Mouse (Mus musculus): ENCODE results near the gene Rbfox3. TPM values are rescaled to one million over a fixed set of nuclear protein-coding genes. Genes with fewer than 3 reads are reported as not detected.
A peak's percentile ranks its signal among the peaks of the same experiment; 100 is the strongest.

Rbfox3 gene
- polyA plus RNA-seq, 1 experiment from 2014 or later, result 0.97 TPM

- Histone ChIP-seq H3K4me3 (ENCODE audit: low read depth, low read length) (no peak overlapping the region), H3K4me1 (ENCODE audit: insufficient read depth, low read depth, low read length) (no peaks in the 10 kb centered on the region), H3K27me3 (replicated peaks; ENCODE audit: insufficient read depth, low read length) (0 out of 2 replicates have a peak, but pooled peaks cover 5% of the 10 kb centered on the region), H3K9ac (replicated peaks; ENCODE audit: low read depth) (no peak overlapping the region), H3K9me3 (ENCODE audit: low read length) (no peaks in the 10 kb centered on the region), H3K27ac (ENCODE audit: low read length) (no peak overlapping the region), H3K4me2 (replicated peaks; ENCODE audit: low read depth, low read length) (no peak overlapping the region), H3K36me3 (ENCODE audit: insufficient read depth, low read length) (no peaks in the 10 kb centered on the region)
- peak; percentile 69 for DNase-seq (ENCODE audit: low spot score)
- TF ChIP-seq EP300 (IDR thresholded peaks at IDR 0.05) (no peak), CTCF (IDR thresholded peaks at IDR 0.05) (no peak)
- peak; percentile 70 for ATAC-seq
- WGBS, result 51% methylated on average over 4 of the region's 4 CpGs
These were observed 174.4 kb downstream of the Rbfox3 start for GRCm38 (mm10) chr11:118736993-118737392.

- H3K27ac ChIP-seq (ENCODE audit: low read length), result no peak overlapping the region
- WGBS, result 71% methylated on average over 5 of the region's 5 CpGs
- no peak overlapping the region for H3K4me3 ChIP-seq (ENCODE audit: low read depth, low read length)
- no peak overlapping the region for H3K4me2 ChIP-seq (replicated peaks; ENCODE audit: low read depth, low read length)
- H3K9me3 ChIP-seq (ENCODE audit: low read length), result no peaks in the 10 kb centered on the region
- TF ChIP-seq CTCF (IDR thresholded peaks at IDR 0.05) (no peak), EP300 (IDR thresholded peaks at IDR 0.05) (no peak)
- DNase-seq (ENCODE audit: low spot score) (no peak), ATAC-seq (no peak)
- H3K36me3 ChIP-seq (ENCODE audit: insufficient read depth, low read length), result no peaks in the 10 kb centered on the region
- H3K27me3 ChIP-seq (replicated peaks; ENCODE audit: insufficient read depth, low read length), result no peaks in the 10 kb centered on the region
- H3K9ac ChIP-seq (replicated peaks; ENCODE audit: low read depth), result no peak overlapping the region
- H3K4me1 ChIP-seq (ENCODE audit: insufficient read depth, low read depth, low read length), result no peaks in the 10 kb centered on the region; the same call in 1 of the 2 replicates
These were observed 179.7 kb downstream of the Rbfox3 start for GRCm38 (mm10) chr11:118731655-118732054.

- 20% methylated on average over 8 of the region's 8 CpGs for WGBS
- Histone ChIP-seq H3K36me3 (ENCODE audit: insufficient read depth, low read length) (no peaks in the 10 kb centered on the region), H3K27me3 (replicated peaks; ENCODE audit: insufficient read depth, low read length) (no peaks in the 10 kb centered on the region), H3K4me3 (ENCODE audit: low read depth, low read length) (no peak overlapping the region), H3K4me2 (replicated peaks; ENCODE audit: low read depth, low read length) (no peak overlapping the region), H3K4me1 (ENCODE audit: insufficient read depth, low read depth, low read length) (no peaks in the 10 kb centered on the region; the same call in 1 of the 2 replicates), H3K27ac (ENCODE audit: low read length) (peak overlapping the region; percentile 84), H3K9ac (replicated peaks; ENCODE audit: low read depth) (no peak overlapping the region), H3K9me3 (ENCODE audit: low read length) (no peaks in the 10 kb centered on the region)
- TF ChIP-seq CTCF (IDR thresholded peaks at IDR 0.05) (no peak), EP300 (IDR thresholded peaks at IDR 0.05) (peak; percentile 62)
- peak; percentile 93 for DNase-seq (ENCODE audit: low spot score)
- peak; percentile 91 for ATAC-seq
These were observed 182.0 kb downstream of the Rbfox3 start for GRCm38 (mm10) chr11:118729373-118729772.

DNA sequence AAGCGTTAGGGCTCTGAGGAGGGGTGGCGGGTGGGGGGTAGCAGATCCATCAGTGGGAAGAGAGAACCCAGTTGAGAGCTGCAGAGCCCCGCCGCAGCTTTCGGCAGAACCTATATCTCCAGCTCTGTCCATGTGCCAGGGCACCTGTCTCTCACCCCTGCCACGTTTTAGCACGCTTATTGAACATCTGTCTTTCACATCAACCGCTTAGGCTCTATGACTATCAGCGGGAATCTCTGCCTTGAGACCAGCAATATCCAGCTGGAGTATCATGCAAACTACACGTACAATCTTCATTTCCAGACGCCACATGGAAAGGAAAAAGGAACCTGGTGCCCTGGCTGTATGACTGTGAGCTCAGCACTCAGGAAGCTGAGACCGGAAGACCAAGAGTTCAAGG lies 182.6 kb downstream of the Rbfox3 start:
- Histone ChIP-seq H3K9me3 (ENCODE audit: low read length) (no peaks in the 10 kb centered on the region), H3K9ac (replicated peaks; ENCODE audit: low read depth) (no peak overlapping the region), H3K4me1 (ENCODE audit: insufficient read depth, low read depth, low read length) (no peaks in the 10 kb centered on the region; the same call in 1 of the 2 replicates), H3K4me3 (ENCODE audit: low read depth, low read length) (no peak overlapping the region), H3K36me3 (ENCODE audit: insufficient read depth, low read length) (no peaks in the 10 kb centered on the region), H3K4me2 (replicated peaks; ENCODE audit: low read depth, low read length) (no peak overlapping the region), H3K27me3 (replicated peaks; ENCODE audit: insufficient read depth, low read length) (no peaks in the 10 kb centered on the region), H3K27ac (ENCODE audit: low read length) (peak overlapping the region; percentile 84)
- 48% methylated on average over 12 of the region's 12 CpGs for WGBS
- peak; percentile 25 for DNase-seq (ENCODE audit: low spot score)
- TF ChIP-seq EP300 (IDR thresholded peaks at IDR 0.05) (no peak), CTCF (IDR thresholded peaks at IDR 0.05) (no peak)
- ATAC-seq, result no peak

DNA sequence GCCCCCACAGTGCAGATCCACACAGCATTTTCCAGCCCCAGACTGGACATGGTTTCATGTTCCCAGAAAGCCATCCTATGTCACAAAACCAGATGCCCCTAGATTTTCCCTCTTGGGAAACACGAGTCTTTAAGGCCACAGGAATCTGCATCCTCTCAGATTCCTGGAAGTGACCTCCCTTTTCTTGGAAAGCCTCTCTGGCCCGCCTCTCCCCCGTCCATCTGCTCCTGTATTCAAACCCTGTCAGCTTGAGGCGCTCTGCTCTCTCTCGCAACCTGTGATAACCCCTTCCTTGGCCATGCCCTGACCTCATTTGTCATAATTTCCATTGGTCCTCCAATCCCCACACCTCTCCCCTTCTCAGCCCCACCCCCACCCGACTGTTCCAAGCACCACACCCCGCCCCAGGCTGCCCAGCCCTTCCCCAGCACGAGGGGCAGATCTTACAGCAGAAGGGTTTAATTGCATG lies 183.3 kb downstream of the Rbfox3 start:
- Histone ChIP-seq H3K4me2 (replicated peaks; ENCODE audit: low read depth, low read length) (no peak overlapping the region), H3K9ac (replicated peaks; ENCODE audit: low read depth) (no peak overlapping the region), H3K27me3 (replicated peaks; ENCODE audit: insufficient read depth, low read length) (no peaks in the 10 kb centered on the region), H3K9me3 (ENCODE audit: low read length) (no peaks in the 10 kb centered on the region), H3K4me1 (ENCODE audit: insufficient read depth, low read depth, low read length) (no peaks in the 10 kb centered on the region; the same call in 1 of the 2 replicates), H3K4me3 (ENCODE audit: low read depth, low read length) (no peak overlapping the region), H3K27ac (ENCODE audit: low read length) (peak overlapping the region; percentile 86), H3K36me3 (ENCODE audit: insufficient read depth, low read length) (no peaks in the 10 kb centered on the region)
- WGBS, result 14% methylated on average over 8 of the region's 8 CpGs
- TF ChIP-seq EP300 (IDR thresholded peaks at IDR 0.05) (peak; percentile 91), CTCF (IDR thresholded peaks at IDR 0.05) (no peak)
- peak; percentile 66 for ATAC-seq
- DNase-seq (ENCODE audit: low spot score), result peak; percentile 90

DNA sequence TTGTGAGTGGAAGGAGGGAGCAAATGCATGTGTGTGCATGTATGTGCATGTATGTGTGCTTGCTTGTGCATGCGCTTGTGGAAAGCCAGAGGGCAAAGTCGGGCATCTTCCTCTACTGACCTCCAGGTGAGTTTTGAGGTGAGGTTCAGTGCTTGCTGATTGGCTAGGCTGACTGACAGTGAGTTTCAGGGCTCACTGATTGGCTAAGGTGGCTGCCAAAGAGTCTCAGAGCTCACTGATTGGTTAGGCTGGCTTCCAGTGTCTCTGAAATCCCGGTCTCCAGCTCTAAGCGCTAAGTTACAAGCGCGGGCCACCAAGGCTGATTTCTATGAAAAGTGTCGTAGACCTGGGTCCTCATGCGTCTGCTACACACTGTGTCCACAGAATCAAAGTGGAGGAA lies 185.0 kb downstream of the Rbfox3 start:
- 81% methylated on average over 8 of the region's 8 CpGs for WGBS

GRCm38 (mm10) chr11:118724423-118724822 lies 187.0 kb downstream of the Rbfox3 start:
- no peaks in the 10 kb centered on the region for H3K9me3 ChIP-seq (ENCODE audit: low read length)
- no peak overlapping the region for H3K4me3 ChIP-seq (ENCODE audit: low read depth, low read length)
- H3K27me3 ChIP-seq (replicated peaks; ENCODE audit: insufficient read depth, low read length), result no peaks in the 10 kb centered on the region
- no peaks in the 10 kb centered on the region for H3K36me3 ChIP-seq (ENCODE audit: insufficient read depth, low read length)
- no peak overlapping the region for H3K27ac ChIP-seq (ENCODE audit: low read length)
- no peak for ATAC-seq
- DNase-seq (ENCODE audit: low spot score), result no peak
- H3K9ac ChIP-seq (replicated peaks; ENCODE audit: low read depth), result no peak overlapping the region
- TF ChIP-seq CTCF (IDR thresholded peaks at IDR 0.05), result no peak
- no peak for TF ChIP-seq EP300 (IDR thresholded peaks at IDR 0.05)
- H3K4me1 ChIP-seq (ENCODE audit: insufficient read depth, low read depth, low read length), result no peaks in the 10 kb centered on the region; the same call in 1 of the 2 replicates
- WGBS, result 61% methylated on average over 8 of the region's 8 CpGs
- H3K4me2 ChIP-seq (replicated peaks; ENCODE audit: low read depth, low read length), result no peak overlapping the region

More for the DNA sequence above, 185.0 kb downstream of the Rbfox3 start:
- no peaks in the 10 kb centered on the region for H3K36me3 ChIP-seq (ENCODE audit: insufficient read depth, low read length)
- DNase-seq (ENCODE audit: low spot score), result no peak
- no peaks in the 10 kb centered on the region; the same call in 1 of the 2 replicates for H3K4me1 ChIP-seq (ENCODE audit: insufficient read depth, low read depth, low read length)
- TF ChIP-seq EP300 (IDR thresholded peaks at IDR 0.05), result no peak
- no peak overlapping the region for H3K4me2 ChIP-seq (replicated peaks; ENCODE audit: low read depth, low read length)
- no peak overlapping the region for H3K27ac ChIP-seq (ENCODE audit: low read length)
- no peak overlapping the region for H3K4me3 ChIP-seq (ENCODE audit: low read depth, low read length)
- no peak for ATAC-seq
- no peak overlapping the region for H3K9ac ChIP-seq (replicated peaks; ENCODE audit: low read depth)
- H3K9me3 ChIP-seq (ENCODE audit: low read length), result no peaks in the 10 kb centered on the region
- no peaks in the 10 kb centered on the region for H3K27me3 ChIP-seq (replicated peaks; ENCODE audit: insufficient read depth, low read length)

All from lung, postnatal 0 days (tissue).